Mouse (Mus musculus) ES-E14 (cell line): ENCODE results near the gene Mettl11b.

ENCODE experiments used
- CHD2 ChIP-seq: IDR thresholded peaks from 2 replicates; pipeline ENCODE4 v1.6.1; 2014; ENCODE audit warnings: mild to moderate bottlenecking, low read depth, low read length, inconsistent platforms
- HCFC1 ChIP-seq: IDR thresholded peaks from 2 replicates; pipeline ENCODE4 v1.6.1; 2012; ENCODE audit warnings: low read length, inconsistent platforms, borderline replicate concordance; ENCODE audit not compliant: insufficient read depth
- MAFK ChIP-seq: IDR thresholded peaks from 2 replicates; pipeline ENCODE4 v1.6.1; 2014; ENCODE audit warnings: mild to moderate bottlenecking, low read depth, low read length, inconsistent platforms; ENCODE audit not compliant: insufficient read depth
- ZC3H11A ChIP-seq: IDR thresholded peaks from 2 replicates; pipeline ENCODE4 v1.6.1; 2012; ENCODE audit warnings: low read depth, mild to moderate bottlenecking, inconsistent platforms, low read length, borderline replicate concordance
- ZNF384 ChIP-seq: IDR thresholded peaks from 2 replicates; pipeline ENCODE4 v1.6.1; 2012; ENCODE audit warnings: low read depth, low read length, inconsistent platforms

- no peak for TF ChIP-seq MAFK
- no peak for TF ChIP-seq HCFC1
- TF ChIP-seq CHD2 = no peak
- no peak for TF ChIP-seq ZNF384
- no peak for TF ChIP-seq ZC3H11A
These were observed at the start of gene Mettl11b for GRCm38 (mm10) chr1:163725106-163725759.
